Mouse (Mus musculus) heart, postnatal 36 days (tissue): ENCODE data around the gene Clip2. TPM values are rescaled to one million over a fixed set of nuclear protein-coding genes. Genes with fewer than 3 reads are reported as not detected.

Experiments used
- DNase-seq, 2 experiments: peaks; one replicate each; pipeline ENCODE4 v3.0.0; 2021 to 2022
- intact Hi-C: fragments of 180-260 bp; cut with DNase I; formaldehyde crosslinking; loops from one replicate; pipeline ENCODE4 v1.15.1; 2025
- total RNA-seq, 2 experiments: library from RNA; stranded (reverse); gene quantifications; 2 replicates each; pipeline ENCODE4 v1.2.3; 2021

The Clip2 gene
- 1 to 10 TPM; 6.4 to 7.5 TPM for total RNA-seq

GRCm38 (mm10) chr5:134552110-134552972, at the start of gene Clip2:
Gene Clip2, minus strand, starts transcription at chr5:134552434.
- intact Hi-C loops, result loop anchor here (1.0 kb wide), 1 partner anchor 20 kb away; no protein-coding TSS in a partner anchor

GRCm38 (mm10) chr5:134597711-134598110, 45.5 kb upstream of the Clip2 start:
- intact Hi-C loops, result no loop called here
- DNase-seq, result peak in 1 of 2 experiments; percentile 29

More at GRCm38 (mm10) chr5:134552110-134552972, at the start of gene Clip2:
- DNase-seq, result peak; percentile 99

GRCm38 (mm10) chr5:134593093-134593492, 40.9 kb upstream of the Clip2 start:
- intact Hi-C loops, result no loop called here
- DNase-seq, result no peak

GRCm38 (mm10) chr5:134592026-134592581, 39.9 kb upstream of the Clip2 start:
- DNase-seq, result peak; percentile 28 to 49
- intact Hi-C loops, result no loop called here

- intact Hi-C loops, result no loop called here
These were observed 37.7 kb upstream of the Clip2 start for GRCm38 (mm10) chr5:134589900-134590299.

GRCm38 (mm10) chr5:134584798-134585197, 32.6 kb upstream of the Clip2 start:
- intact Hi-C loops, result loop anchor here (5.0 kb wide), 1 partner anchor 197 kb away; no protein-coding TSS in a partner anchor
- DNase-seq, result no peak

More at GRCm38 (mm10) chr5:134589900-134590299, 37.7 kb upstream of the Clip2 start:
- DNase-seq, result no peak

GRCm38 (mm10) chr5:134583884-134584213, 31.6 kb upstream of the Clip2 start:
- no peak for DNase-seq
- intact Hi-C loops, result loop anchor here (2.0 to 5.0 kb wide), 2 partner anchors 89 to 197 kb away; no protein-coding TSS in a partner anchor

- DNase-seq, result no peak
- intact Hi-C loops, result loop anchor here (2.0 to 5.0 kb wide), 2 partner anchors 88 to 196 kb away; no protein-coding TSS in a partner anchor
These were observed 31.0 kb upstream of the Clip2 start for GRCm38 (mm10) chr5:134583006-134583883.

- DNase-seq, result peak; percentile 96 to 99
- intact Hi-C loops, result loop anchor here (1.0 to 5.0 kb wide), 3 partner anchors 74 to 195 kb away; no protein-coding TSS in a partner anchor
These were observed 30.1 kb upstream of the Clip2 start for GRCm38 (mm10) chr5:134582221-134582907.

- no peak for DNase-seq
- intact Hi-C loops, result loop anchor here (2.0 to 5.0 kb wide), 2 partner anchors 80 to 194 kb away; no protein-coding TSS in a partner anchor
These were observed 28.9 kb upstream of the Clip2 start, which contains the start of gene Rfc2 for GRCm38 (mm10) chr5:134581146-134581545. Gene Rfc2, plus strand, starts transcription at chr5:134581366.

GRCm38 (mm10) chr5:134579135-134579534, 26.9 kb upstream of the Clip2 start:
- no peak for DNase-seq
- intact Hi-C loops, result no loop called here

- intact Hi-C loops, result no loop called here
- DNase-seq, result no peak
These were observed 25.3 kb upstream of the Clip2 start for GRCm38 (mm10) chr5:134577534-134577933.

- intact Hi-C loops, result no loop called here
- no peak for DNase-seq
These were observed 24.4 kb upstream of the Clip2 start for GRCm38 (mm10) chr5:134576517-134577220.

GRCm38 (mm10) chr5:134575833-134576232, 23.6 kb upstream of the Clip2 start:
- DNase-seq, result no peak
- intact Hi-C loops, result no loop called here

- DNase-seq, result peak; percentile 19 to 29
- intact Hi-C loops, result loop anchor here (1.0 kb wide), 1 partner anchor 20 kb away; the partner anchor contains the start of gene Clip2
These were observed 20.4 kb upstream of the Clip2 start for GRCm38 (mm10) chr5:134572508-134573214.

GRCm38 (mm10) chr5:134571730-134572507, 19.7 kb upstream of the Clip2 start:
- peak; percentile 49 to 56 for DNase-seq
- intact Hi-C loops, result loop anchor here (1.0 kb wide), 1 partner anchor 20 kb away; the partner anchor contains the start of gene Clip2

- intact Hi-C loops, result loop anchor here (2.0 kb wide), 1 partner anchor 14 kb away; no protein-coding TSS in a partner anchor
- DNase-seq, result no peak
These were observed 16.8 kb upstream of the Clip2 start for GRCm38 (mm10) chr5:134568964-134569491.
